Mouse (Mus musculus): Measurements from ENCODE around the gene Rhoa.
A peak's percentile ranks its signal among the peaks of the same experiment; 100 is the strongest.
"Not testable (repeated sequence)": the region's sequence is repeated elsewhere in the genome, so short reads cannot be mapped to it uniquely, and the experiment has no call there.

Gene Rhoa

GRCm38 (mm10) chr9:108305629-108306520 is at the start of gene Rhoa, which contains the start of gene Tcta:
Rhoa (plus strand) TSS chr9:108306129.
Tcta (minus strand) TSS chr9:108306160.
- peak; percentile 99 to 100 for DNase-seq (ENCODE audit: low spot score in 2 of 2)

- no peak for DNase-seq (ENCODE audit: low spot score in 2 of 2)
Measured at GRCm38 (mm10) chr9:108260526-108260925, 45.4 kb upstream of the Rhoa start.

- no peak for DNase-seq (ENCODE audit: low spot score in 2 of 2)
Measured at GRCm38 (mm10) chr9:108261865-108262264, 44.1 kb upstream of the Rhoa start.

GRCm38 (mm10) chr9:108262494-108263049 is 43.4 kb upstream of the Rhoa start:
- no peak for DNase-seq (ENCODE audit: low spot score in 2 of 2)

GRCm38 (mm10) chr9:108263131-108263681 is 42.7 kb upstream of the Rhoa start:
- DNase-seq (ENCODE audit: low spot score in 2 of 2) = peak; percentile 37 to 39

- DNase-seq (ENCODE audit: low spot score in 2 of 2) = peak; percentile 95 to 98
Measured at GRCm38 (mm10) chr9:108263690-108264190, 42.2 kb upstream of the Rhoa start, which contains the start of gene Dag1. Dag1 (minus strand) TSS chr9:108263958.

- no peak for DNase-seq (ENCODE audit: low spot score in 2 of 2)
Measured at GRCm38 (mm10) chr9:108264191-108264921, 41.6 kb upstream of the Rhoa start.

GRCm38 (mm10) chr9:108266261-108266935 is 39.5 kb upstream of the Rhoa start:
- no peak for DNase-seq (ENCODE audit: low spot score in 2 of 2)

- DNase-seq (ENCODE audit: low spot score in 2 of 2) = no peak
Measured at GRCm38 (mm10) chr9:108267691-108268090, 38.2 kb upstream of the Rhoa start.

- DNase-seq (ENCODE audit: low spot score in 2 of 2) = not testable (repeated sequence)
Measured at GRCm38 (mm10) chr9:108268701-108269100, 37.2 kb upstream of the Rhoa start.

GRCm38 (mm10) chr9:108271941-108272340 is 34.0 kb upstream of the Rhoa start:
- DNase-seq (ENCODE audit: low spot score in 2 of 2) = no peak

- no peak for DNase-seq (ENCODE audit: low spot score in 2 of 2)
Measured at GRCm38 (mm10) chr9:108272691-108273090, 33.2 kb upstream of the Rhoa start.

GRCm38 (mm10) chr9:108273485-108273884 is 32.4 kb upstream of the Rhoa start:
- DNase-seq (ENCODE audit: low spot score in 2 of 2) = no peak

GRCm38 (mm10) chr9:108274476-108275330 is 31.2 kb upstream of the Rhoa start:
- DNase-seq (ENCODE audit: low spot score in 2 of 2) = no peak

GRCm38 (mm10) chr9:108275331-108275659 is 30.6 kb upstream of the Rhoa start:
- DNase-seq (ENCODE audit: low spot score in 2 of 2) = no peak

GRCm38 (mm10) chr9:108278697-108279450 is 27.1 kb upstream of the Rhoa start:
- DNase-seq (ENCODE audit: low spot score in 2 of 2) = no peak

GRCm38 (mm10) chr9:108280071-108280828 is 25.7 kb upstream of the Rhoa start:
- no peak for DNase-seq (ENCODE audit: low spot score in 2 of 2)

- DNase-seq (ENCODE audit: low spot score in 2 of 2) = peak; percentile 45 to 81
Measured at GRCm38 (mm10) chr9:108284410-108284809, 21.5 kb upstream of the Rhoa start.

Measured in frontal cortex, postnatal 36 days (tissue).